Mouse (Mus musculus) CH12.LX (cell line): ENCODE measurements around the gene Fcer2a. TPM values are rescaled to one million over a fixed set of nuclear protein-coding genes. Genes with fewer than 3 reads are reported as not detected.

ENCODE experiments used
- DNase-seq: peaks from one replicate; pipeline ENCODE4 v3.0.0-alpha.2; 2013; ENCODE audit errors: extremely low read depth
- H3K27ac ChIP-seq: 2 replicates; pipeline ENCODE4 v1.5.1; 2012; ENCODE audit warnings: low read depth, mild to moderate bottlenecking, control low read depth, moderate library complexity; ENCODE audit not compliant: insufficient read depth
- H3K27me3 ChIP-seq: replicated peaks from 2 replicates; pipeline ENCODE3; 2012; ENCODE audit warnings: inconsistent platforms
- H3K36me3 ChIP-seq, 2 experiments: replicated peaks in 1 of 2; 2 replicates each; pipeline versions ENCODE3 to v1.6.1; 2012; ENCODE audit warnings: inconsistent platforms in 1 of 2, low read length in 1 of 2, mild to moderate bottlenecking in 1 of 2, mixed read lengths in 1 of 2, moderate library complexity in 1 of 2; ENCODE audit not compliant: control insufficient read depth in 1 of 2, insufficient read depth in 1 of 2
- H3K4me1 ChIP-seq, 2 experiments: 2 replicates each; pipeline ENCODE4 v1.6.1; 2012; ENCODE audit warnings: inconsistent platforms in 1 of 2, moderate library complexity in 1 of 2; ENCODE audit not compliant: insufficient read depth in 2 of 2, control insufficient read depth in 1 of 2
- H3K4me2 ChIP-seq: 2 replicates; pipeline ENCODE4 v1.6.1; 2012; ENCODE audit warnings: low read depth, mild to moderate bottlenecking, control low read depth; ENCODE audit not compliant: poor library complexity, insufficient read depth, severe bottlenecking
- H3K4me3 ChIP-seq, 3 experiments: fragments of 150-350 bp in 1 of 3; sonication (generic) in 1 of 3; replicated peaks in 1 of 3; 2 replicates each; pipeline versions ENCODE3 to v1.5.1; 2011 to 2012; ENCODE audit warnings: low read depth in 2 of 3, low read length in 2 of 3, mild to moderate bottlenecking in 2 of 3, moderate library complexity in 2 of 3, control low read depth in 1 of 3, improper control_type of control experiment in 1 of 3, inconsistent platforms in 1 of 3, mixed read lengths in 1 of 3; ENCODE audit not compliant: poor library complexity in 1 of 3
- H3K79me2 ChIP-seq: replicated peaks from 2 replicates; pipeline ENCODE4 v1.6.1; 2012; ENCODE audit warnings: mild to moderate bottlenecking, moderate library complexity; ENCODE audit not compliant: control insufficient read depth, poor library complexity, insufficient read depth, severe bottlenecking; ENCODE audit errors: extremely low read depth
- H3K9ac ChIP-seq: 2 replicates; pipeline ENCODE4 v1.6.1; 2012; ENCODE audit warnings: low read depth, mild to moderate bottlenecking, control low read depth, moderate library complexity; ENCODE audit not compliant: insufficient read depth
- H3K9me3 ChIP-seq: replicated peaks from 2 replicates; pipeline ENCODE3; 2012; ENCODE audit warnings: low read length, inconsistent platforms, mixed read lengths
- CHD1 ChIP-seq: IDR thresholded peaks from 2 replicates; pipeline ENCODE4 v1.6.1; 2012; ENCODE audit warnings: low read depth, low read length, improper control_type of control experiment, inconsistent platforms
- CHD2 ChIP-seq: IDR thresholded peaks from 2 replicates; pipeline ENCODE4 v1.6.1; 2011; ENCODE audit warnings: low read length, improper control_type of control experiment
- CTCF ChIP-seq, 2 experiments: IDR thresholded peaks in 1 of 2; conservative IDR thresholded peaks in 1 of 2; 2 replicates each; pipeline ENCODE4 v1.5.1; 2011 to 2012; ENCODE audit warnings: low read depth in 2 of 2, low read length in 2 of 2, improper control_type of control experiment in 1 of 2, inconsistent platforms in 1 of 2, mild to moderate bottlenecking in 1 of 2, moderate library complexity in 1 of 2
- E2F4 ChIP-seq: IDR thresholded peaks from 2 replicates; pipeline ENCODE4 v1.6.1; 2011; ENCODE audit warnings: low read depth, low read length, improper control_type of control experiment; ENCODE audit not compliant: insufficient replicate concordance
- ELF1 ChIP-seq: IDR thresholded peaks from 2 replicates; pipeline ENCODE4 v1.6.1; 2014; ENCODE audit warnings: low read depth, mild to moderate bottlenecking, inconsistent platforms, low read length, improper control_type of control experiment
- HCFC1 ChIP-seq: IDR thresholded peaks from 2 replicates; pipeline ENCODE4 v1.6.1; 2012; ENCODE audit warnings: low read depth, mild to moderate bottlenecking, inconsistent platforms, low read length, improper control_type of control experiment
- JUND ChIP-seq: conservative IDR thresholded peaks from 2 replicates; pipeline ENCODE4 v1.6.1; 2011; ENCODE audit warnings: low read depth, low read length, improper control_type of control experiment
- MAFK ChIP-seq: IDR thresholded peaks from 2 replicates; pipeline ENCODE4 v1.6.1; 2011; ENCODE audit warnings: low read length, improper control_type of control experiment; ENCODE audit not compliant: insufficient replicate concordance
- MAX ChIP-seq: IDR thresholded peaks from 2 replicates; pipeline ENCODE4 v1.6.1; 2011; ENCODE audit warnings: low read length, improper control_type of control experiment
- MYC ChIP-seq: IDR thresholded peaks from 2 replicates; pipeline ENCODE4 v1.6.1; 2011; ENCODE audit warnings: low read depth, mild to moderate bottlenecking, improper control_type of control experiment, low read length
- NELFE ChIP-seq: IDR thresholded peaks from 2 replicates; pipeline ENCODE4 v1.6.1; 2011; ENCODE audit warnings: low read depth, low read length, improper control_type of control experiment
- PAX5 ChIP-seq: IDR thresholded peaks from 2 replicates; pipeline ENCODE4 v1.6.1; 2012; ENCODE audit warnings: low read length, inconsistent platforms, mixed read lengths
- POLR2AphosphoS2 ChIP-seq: IDR thresholded peaks from 2 replicates; pipeline ENCODE4 v1.6.1; 2011; ENCODE audit warnings: low read depth, low read length, improper control_type of control experiment
- RAD21 ChIP-seq: IDR thresholded peaks from 2 replicates; pipeline ENCODE4 v1.6.1; 2011; ENCODE audit warnings: low read depth, mild to moderate bottlenecking, low read length, improper control_type of control experiment, moderate library complexity
- RCOR1 ChIP-seq: conservative IDR thresholded peaks from 2 replicates; pipeline ENCODE4 v1.6.1; 2012; ENCODE audit warnings: low read depth, mild to moderate bottlenecking, inconsistent platforms, low read length, improper control_type of control experiment
- SIN3A ChIP-seq: IDR thresholded peaks from 2 replicates; pipeline ENCODE4 v1.6.1; 2012; ENCODE audit warnings: low read length, improper control_type of control experiment, inconsistent platforms
- TCF12 ChIP-seq: IDR thresholded peaks from 2 replicates; pipeline ENCODE4 v1.6.1; 2014; ENCODE audit warnings: low read depth, mild to moderate bottlenecking, inconsistent platforms, low read length, improper control_type of control experiment
- UBTF ChIP-seq: IDR thresholded peaks from 2 replicates; pipeline ENCODE4 v1.6.1; 2012; ENCODE audit warnings: low read depth, mild to moderate bottlenecking, inconsistent platforms, low read length, improper control_type of control experiment, moderate library complexity
- ZC3H11A ChIP-seq: IDR thresholded peaks from 2 replicates; pipeline ENCODE4 v1.6.1; 2012; ENCODE audit warnings: low read depth, mild to moderate bottlenecking, inconsistent platforms, low read length, improper control_type of control experiment
- ZKSCAN1 ChIP-seq: IDR thresholded peaks from 2 replicates; pipeline ENCODE4 v1.6.1; 2012; ENCODE audit warnings: low read depth, inconsistent platforms, low read length, improper control_type of control experiment, borderline replicate concordance
- ZMIZ1 ChIP-seq: IDR thresholded peaks from 2 replicates; pipeline ENCODE4 v1.6.1; 2012; ENCODE audit warnings: low read depth, mild to moderate bottlenecking, inconsistent platforms, low read length, improper control_type of control experiment
- ZNF384 ChIP-seq: IDR thresholded peaks from 2 replicates; pipeline ENCODE4 v1.6.1; 2012; ENCODE audit warnings: low read depth, low read length, improper control_type of control experiment, inconsistent platforms
- dilution Hi-C: fragments of 300-500 bp; cut with MboI; formaldehyde crosslinking; loops from 2 replicates; pipeline ENCODE4 v1.14.3; 2020; ENCODE audit warnings: low sequenced_read_pairs; ENCODE audit not compliant: extremely low pct_unique_long_range_greater_than_20kb, extremely low pct_ligation_motif_present
- in situ Hi-C: fragments of 300-500 bp; cut with MboI; formaldehyde crosslinking; loops from 3 replicates; pipeline ENCODE4 v1.14.3; 2019; ENCODE audit warnings: low sequenced_read_pairs, low pct_ligation_motif_present, low pct_unique_long_range_greater_than_20kb, mixed read lengths
- polyA plus RNA-seq: library from polyadenylated mRNA; unstranded; fragments of >175 nt; gene quantifications from 2 replicates; pipeline ENCODE4 v1.2.1, GENCODE M21; 2012; ENCODE audit warnings: low read depth; ENCODE audit not compliant: insufficient read length
- total RNA-seq, 2 experiments: library from RNA; depleted of rRNA; stranded (reverse); fragments of 300-350 nt in 1 of 2; fragments of >200 nt in 1 of 2; gene quantifications; 2 replicates each; pipeline ENCODE4 v1.2.3; 2012 to 2014

Fcer2a gene
- total and polyA plus RNA-seq, 3 experiments = 1.5 to 15.6 (median 3.7) TPM

GRCm38 (mm10) chr8:3683408-3684176 lies 10.4 kb downstream of the Fcer2a start:
- no peak for DNase-seq
- H3K4me3 ChIP-seq = no peak overlapping the region
- no peak overlapping the region for H3K9ac ChIP-seq
- H3K79me2 ChIP-seq = peaks cover 1% of the 10 kb centered on the region; the same call in 1 of the 2 replicates
- no peaks in the 10 kb centered on the region for H3K27me3 ChIP-seq
- in situ Hi-C loops (no loop called here), dilution Hi-C loops (no loop called here)
- H3K4me2 ChIP-seq = no peak overlapping the region
- H3K9me3 ChIP-seq = no peaks in the 10 kb centered on the region
- peaks cover 21 to 59% of the 10 kb centered on the region in 2 experiments for H3K4me1 ChIP-seq
- H3K36me3 ChIP-seq = peaks cover 21 to 65% of the 10 kb centered on the region in 2 experiments
- TF ChIP-seq JUND (no peak), TCF12 (no peak), HCFC1 (no peak), ZMIZ1 (no peak), RAD21 (no peak), CTCF (conservative IDR thresholded peaks at IDR 0.05 in 1 of 2, IDR thresholded peaks at IDR 0.05 in 1 of 2; ENCODE audit: low read depth in 2 of 2, low read length in 2 of 2) (no peak), RCOR1 (no peak), CHD2 (no peak), SIN3A (no peak), MAX (no peak), ZNF384 (no peak), E2F4 (no peak)
- no peak overlapping the region for H3K27ac ChIP-seq

GRCm38 (mm10) chr8:3682435-3682834 lies 11.5 kb downstream of the Fcer2a start:
- TF ChIP-seq ZC3H11A (no peak), POLR2AphosphoS2 (no peak), PAX5 (no peak), MAX (no peak), E2F4 (no peak), MAFK (no peak), MYC (no peak), ELF1 (no peak), CHD1 (no peak), NELFE (no peak), UBTF (no peak), ZKSCAN1 (no peak)
- TF ChIP-seq, all 38 proteins: peak for 0
- in situ Hi-C loops = no loop called here
- H3K36me3 ChIP-seq = peaks cover 21 to 63% of the 10 kb centered on the region in 2 experiments

More at GRCm38 (mm10) chr8:3682435-3682834, 11.5 kb downstream of the Fcer2a start:
- Histone ChIP-seq H3K4me2 (no peak overlapping the region), H3K79me2 (peaks cover 13% of the 10 kb centered on the region; the same call in 1 of the 2 replicates), H3K9me3 (no peaks in the 10 kb centered on the region), H3K4me3 (no peak overlapping the region), H3K27me3 (no peaks in the 10 kb centered on the region), H3K9ac (no peak overlapping the region), H3K27ac (no peak overlapping the region), H3K4me1 (peaks cover 21 to 68% of the 10 kb centered on the region in 2 experiments)
- dilution Hi-C loops = no loop called here
- DNase-seq = no peak
